Mouse (Mus musculus) midbrain, embryonic 15.5 days (tissue): ENCODE measurements around the gene Adamts17. TPM values are rescaled to one million over a fixed set of nuclear protein-coding genes. Genes with fewer than 3 reads are reported as not detected.

Experiments used
- ATAC-seq: fragments of 200-750 bp; cut with Nextera tagmentation; replicated peaks from 2 replicates; pipeline ENCODE4 v1.8.0; 2017; ENCODE audit warnings: moderate TSS enrichment
- H3K27ac ChIP-seq: fragments of 300-500 bp; sonication (generic); 2 replicates; pipeline ENCODE4 v1.5.1; 2015; ENCODE audit warnings: mild to moderate bottlenecking, inconsistent platforms
- H3K27me3 ChIP-seq: fragments of 300-500 bp; sonication (generic); replicated peaks from 2 replicates; pipeline ENCODE4 v1.6.1; 2015; ENCODE audit warnings: inconsistent platforms
- H3K36me3 ChIP-seq: fragments of 300-500 bp; sonication (generic); replicated peaks from 2 replicates; pipeline ENCODE4 v1.6.1; 2015; ENCODE audit warnings: inconsistent platforms
- H3K4me1 ChIP-seq: fragments of 300-500 bp; sonication (generic); 2 replicates; pipeline ENCODE4 v1.6.1; 2015; ENCODE audit warnings: inconsistent platforms
- H3K4me2 ChIP-seq: fragments of 300-500 bp; sonication (generic); 2 replicates; pipeline ENCODE4 v1.6.1; 2015; ENCODE audit warnings: inconsistent platforms, mild to moderate bottlenecking, moderate library complexity
- H3K4me3 ChIP-seq: fragments of 300-500 bp; sonication (generic); 2 replicates; pipeline ENCODE4 v1.5.1; 2015; ENCODE audit warnings: mild to moderate bottlenecking, inconsistent platforms
- H3K9ac ChIP-seq: fragments of 300-500 bp; sonication (generic); 2 replicates; pipeline ENCODE4 v1.6.1; 2015; ENCODE audit warnings: mild to moderate bottlenecking, inconsistent platforms
- H3K9me3 ChIP-seq: fragments of 300-500 bp; sonication (generic); 2 replicates; pipeline ENCODE4 v1.6.1; 2016; ENCODE audit warnings: inconsistent platforms
- WGBS: fragments of 180-500 bp; shearing (Covaris S2); methylation state at CpG from one replicate; pipeline ENCODE4 v1.1.7; 2015; ENCODE audit warnings: mixed read lengths; 5-methylcytosine and 5-hydroxymethylcytosine counted together
- polyA plus RNA-seq: library from polyadenylated mRNA; unstranded; fragments of >200 nt; fragmentation: Nextera tagmentation; extraction: Ambion mirVana; gene quantifications from 2 replicates; pipeline ENCODE4 v1.2.1, GENCODE M21; 2015

Adamts17 gene
- polyA plus RNA-seq, 1 experiment from 2014 or later: 3.7 TPM

DNA sequence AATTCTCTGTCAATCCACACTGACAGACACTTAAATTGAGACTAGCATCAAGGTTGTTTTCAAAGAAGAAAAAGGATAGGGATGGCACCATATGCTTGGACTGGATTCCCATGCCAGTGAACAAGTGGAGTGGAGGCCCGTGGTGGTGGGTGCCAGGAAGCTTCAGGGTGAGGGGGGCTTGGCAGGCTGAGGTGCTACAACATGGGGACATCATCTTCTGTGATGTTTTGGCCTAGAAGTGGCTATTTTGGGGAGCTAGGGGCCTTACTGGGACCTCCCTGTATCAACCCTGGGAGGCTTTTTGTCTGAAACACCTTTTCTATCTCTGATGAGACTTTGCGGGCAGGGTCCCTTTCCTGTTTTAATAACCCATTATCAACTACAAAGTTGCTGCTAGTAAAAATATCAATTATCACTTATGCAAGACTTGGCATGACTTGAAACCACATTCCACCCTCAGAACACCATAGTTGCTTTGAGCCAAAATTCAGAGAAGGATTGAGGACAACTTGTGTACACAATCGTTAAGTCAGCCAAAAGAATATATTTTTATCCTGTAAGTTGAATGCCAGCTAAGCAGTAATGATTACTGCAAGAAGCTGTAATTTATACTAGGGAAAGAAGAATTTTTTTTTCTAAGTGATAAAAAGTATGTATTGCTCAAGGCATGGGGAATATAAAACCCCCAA is 150.0 kb downstream of the Adamts17 start:
- Histone ChIP-seq H3K4me1 (no peaks in the 10 kb centered on the region), H3K4me2 (no peak overlapping the region), H3K9me3 (no peaks in the 10 kb centered on the region), H3K4me3 (no peak overlapping the region), H3K9ac (no peak overlapping the region), H3K36me3 (no peaks in the 10 kb centered on the region), H3K27me3 (no peaks in the 10 kb centered on the region), H3K27ac (no peak overlapping the region)
- WGBS: 86% methylated on average over 3 of the region's 3 CpGs
- no peak for ATAC-seq

DNA sequence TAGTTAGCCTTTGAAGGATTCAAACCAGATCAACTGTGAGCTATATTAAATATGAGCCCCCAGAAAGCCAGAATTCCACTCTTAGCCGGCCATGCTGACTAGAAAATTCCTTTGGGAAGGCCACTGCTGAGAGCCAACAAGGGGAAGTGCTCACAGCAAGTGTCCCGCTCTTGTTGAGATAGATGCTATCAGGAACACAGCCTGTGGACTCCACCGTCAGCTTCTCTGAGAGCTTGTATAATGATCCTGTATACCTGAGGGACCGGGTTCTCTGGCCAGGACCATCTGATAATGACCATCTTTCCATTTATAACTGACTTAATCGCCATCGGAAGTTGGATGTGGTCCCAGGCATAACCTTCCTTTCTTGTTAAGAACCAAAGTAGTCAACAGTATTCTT is 159.3 kb downstream of the Adamts17 start:
- Histone ChIP-seq H3K27ac (no peak overlapping the region), H3K4me1 (no peaks in the 10 kb centered on the region), H3K4me2 (no peak overlapping the region), H3K4me3 (no peak overlapping the region), H3K9me3 (no peaks in the 10 kb centered on the region), H3K36me3 (no peaks in the 10 kb centered on the region), H3K9ac (no peak overlapping the region), H3K27me3 (no peaks in the 10 kb centered on the region)
- no peak for ATAC-seq
- 87% methylated on average over 6 of the region's 6 CpGs for WGBS

DNA sequence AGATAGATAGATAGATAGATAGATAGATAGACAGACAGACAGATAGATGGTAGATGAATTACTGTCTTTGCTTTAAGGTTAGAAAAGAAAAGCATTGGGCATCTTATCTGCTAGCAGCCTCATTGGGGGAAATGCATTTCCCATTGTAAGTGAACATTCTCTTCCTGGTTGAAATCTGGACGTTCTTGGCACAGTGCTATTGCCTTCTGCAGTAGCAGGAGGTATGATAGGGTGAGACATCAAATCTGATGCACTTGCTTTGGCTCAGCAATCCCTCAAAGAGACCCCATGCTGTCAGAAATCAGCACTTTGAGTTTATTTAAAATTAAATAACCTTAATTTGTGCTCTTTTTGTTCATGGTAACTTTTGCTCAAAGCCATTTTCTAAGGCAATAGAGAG is 164.1 kb downstream of the Adamts17 start:
- H3K9me3 ChIP-seq: no peaks in the 10 kb centered on the region
- H3K4me1 ChIP-seq: no peaks in the 10 kb centered on the region
- ATAC-seq: no peak
- H3K27me3 ChIP-seq: no peaks in the 10 kb centered on the region
- H3K36me3 ChIP-seq: no peaks in the 10 kb centered on the region
- no peak overlapping the region for H3K4me2 ChIP-seq
- no peak overlapping the region for H3K27ac ChIP-seq
- H3K4me3 ChIP-seq: no peak overlapping the region
- no peak overlapping the region for H3K9ac ChIP-seq
- WGBS: 56% methylated on average over 1 of the region's 1 CpGs

DNA sequence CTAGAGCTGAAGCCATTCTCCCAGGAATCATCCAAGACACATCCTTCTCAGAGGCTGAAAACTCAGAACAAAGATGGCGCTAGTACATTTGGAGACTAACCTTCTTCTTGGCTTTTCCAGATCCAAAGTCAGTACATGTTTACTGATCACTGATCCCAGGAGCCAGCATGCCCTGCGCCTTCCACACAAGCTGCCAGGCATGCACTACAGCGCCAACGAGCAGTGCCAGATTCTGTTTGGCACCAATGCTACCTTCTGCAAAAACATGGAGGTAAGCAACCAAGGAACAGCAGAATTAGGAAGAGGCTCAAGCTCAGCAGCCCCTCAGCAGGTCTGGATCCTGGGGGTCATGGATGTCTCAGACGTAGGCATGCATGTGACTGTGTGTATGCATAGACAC is 164.7 kb downstream of the Adamts17 start:
- Histone ChIP-seq H3K27ac (no peak overlapping the region), H3K9ac (no peak overlapping the region), H3K4me3 (no peak overlapping the region), H3K4me2 (no peak overlapping the region), H3K27me3 (no peaks in the 10 kb centered on the region), H3K36me3 (no peaks in the 10 kb centered on the region), H3K4me1 (no peaks in the 10 kb centered on the region), H3K9me3 (no peaks in the 10 kb centered on the region)
- no peak for ATAC-seq
- WGBS: 93% methylated on average over 5 of the region's 5 CpGs

DNA sequence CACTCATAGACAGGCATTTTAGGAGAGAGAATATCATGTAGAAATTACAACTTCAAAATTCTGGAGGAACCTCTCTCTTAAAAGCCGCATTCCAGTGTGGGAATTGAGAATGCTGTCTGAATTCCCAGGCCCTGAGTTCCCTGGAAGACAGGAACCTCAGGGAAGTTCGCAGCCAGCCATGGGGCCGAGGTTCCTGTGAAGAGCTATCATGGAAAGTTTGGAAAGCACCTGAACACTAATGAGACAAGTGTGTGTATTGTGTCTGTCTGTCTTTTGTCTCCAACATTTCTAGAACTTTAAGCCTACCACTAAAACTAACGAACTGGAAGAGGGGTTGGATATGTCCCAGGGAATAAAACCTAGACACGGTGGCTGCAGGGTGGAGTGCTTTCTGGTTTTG is 170.3 kb downstream of the Adamts17 start:
- 88% methylated on average over 5 of the region's 5 CpGs for WGBS
- Histone ChIP-seq H3K36me3 (no peaks in the 10 kb centered on the region), H3K9me3 (no peaks in the 10 kb centered on the region), H3K4me3 (no peak overlapping the region), H3K9ac (no peak overlapping the region), H3K4me1 (no peaks in the 10 kb centered on the region), H3K27ac (no peak overlapping the region), H3K27me3 (no peaks in the 10 kb centered on the region), H3K4me2 (no peak overlapping the region)
- no peak for ATAC-seq

DNA sequence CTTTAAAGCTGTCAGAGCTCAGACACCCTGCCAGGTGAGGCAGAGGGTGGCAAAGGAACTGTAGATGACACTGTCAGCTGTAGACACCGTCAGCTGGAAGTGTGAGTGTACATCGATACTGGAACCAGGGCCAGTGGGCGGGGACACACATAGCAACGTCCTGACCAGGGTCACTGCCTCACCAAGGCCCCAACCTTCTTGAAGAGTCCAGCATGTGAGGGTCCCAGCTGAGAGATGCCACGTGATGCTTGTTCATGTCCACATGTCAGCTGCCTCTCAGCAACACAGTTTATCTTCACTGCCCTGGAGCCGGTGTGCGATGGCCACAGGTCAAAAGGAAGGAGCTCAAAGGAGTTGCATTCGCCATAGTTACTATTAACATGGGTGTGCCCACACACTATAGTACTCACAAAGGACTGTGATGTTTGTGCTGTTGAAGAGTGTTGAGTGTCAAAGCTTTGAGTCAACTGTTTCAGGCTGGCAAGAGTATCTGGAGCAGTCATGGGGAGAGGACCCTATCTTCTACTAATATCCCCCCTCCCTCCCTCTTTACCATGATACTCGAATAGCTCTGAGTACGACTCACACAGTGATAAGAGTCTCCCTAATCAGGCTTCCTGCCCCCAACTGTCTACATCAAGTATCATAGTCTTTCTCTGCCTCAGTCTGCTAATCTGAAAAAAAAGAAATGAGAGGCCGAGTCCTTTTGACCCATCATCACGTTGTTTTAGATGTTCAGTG is 172.6 kb downstream of the Adamts17 start:
- H3K4me1 ChIP-seq: no peaks in the 10 kb centered on the region
- ATAC-seq: no peak

DNA sequence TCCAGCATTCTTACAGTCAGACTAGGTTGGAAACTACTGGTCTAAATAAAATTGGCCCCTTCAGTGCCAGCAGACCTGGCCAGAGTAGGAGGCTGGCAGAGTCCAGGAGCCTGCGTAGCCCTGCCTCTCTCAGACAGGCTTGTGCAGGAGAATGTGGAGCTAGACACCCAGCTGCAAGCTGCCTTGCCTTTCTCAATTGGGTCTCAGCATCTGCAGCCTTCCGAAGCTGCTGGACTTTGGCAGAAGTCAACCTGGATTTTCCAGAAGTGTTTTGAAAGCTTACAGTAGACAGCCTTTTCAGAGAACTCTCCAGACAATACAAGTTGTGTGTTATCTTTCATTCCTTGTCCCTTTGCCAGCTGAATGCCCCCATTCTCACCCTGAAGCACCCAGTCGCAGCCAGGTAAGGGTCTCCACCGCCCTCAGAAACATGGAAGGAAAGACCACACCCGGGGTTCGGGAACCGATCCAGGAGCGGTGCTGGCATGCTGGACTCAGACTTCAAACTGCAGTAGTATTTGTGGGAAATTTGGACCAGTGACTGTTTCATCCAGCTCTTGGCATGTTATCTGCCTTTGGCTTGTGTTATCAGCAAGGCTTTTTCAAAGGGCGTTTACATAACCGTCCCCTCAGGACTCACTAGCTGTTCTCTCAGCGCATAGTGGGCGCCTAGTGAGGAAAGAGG is 173.8 kb downstream of the Adamts17 start:
- H3K9ac ChIP-seq: no peak overlapping the region
- H3K27me3 ChIP-seq: no peaks in the 10 kb centered on the region
- H3K4me2 ChIP-seq: no peak overlapping the region
- ATAC-seq: no peak
- no peaks in the 10 kb centered on the region for H3K4me1 ChIP-seq
- no peaks in the 10 kb centered on the region for H3K9me3 ChIP-seq
- no peak overlapping the region for H3K27ac ChIP-seq
- 92% methylated on average over 12 of the region's 12 CpGs for WGBS
- H3K4me3 ChIP-seq: no peak overlapping the region
- H3K36me3 ChIP-seq: no peaks in the 10 kb centered on the region

More for the DNA sequence above, 172.6 kb downstream of the Adamts17 start:
- no peak overlapping the region for H3K4me2 ChIP-seq
- H3K36me3 ChIP-seq: no peaks in the 10 kb centered on the region
- no peaks in the 10 kb centered on the region for H3K27me3 ChIP-seq
- no peak overlapping the region for H3K9ac ChIP-seq
- H3K9me3 ChIP-seq: no peaks in the 10 kb centered on the region
- WGBS: 88% methylated on average over 12 of the region's 12 CpGs
- no peak overlapping the region for H3K27ac ChIP-seq
- no peak overlapping the region for H3K4me3 ChIP-seq

DNA sequence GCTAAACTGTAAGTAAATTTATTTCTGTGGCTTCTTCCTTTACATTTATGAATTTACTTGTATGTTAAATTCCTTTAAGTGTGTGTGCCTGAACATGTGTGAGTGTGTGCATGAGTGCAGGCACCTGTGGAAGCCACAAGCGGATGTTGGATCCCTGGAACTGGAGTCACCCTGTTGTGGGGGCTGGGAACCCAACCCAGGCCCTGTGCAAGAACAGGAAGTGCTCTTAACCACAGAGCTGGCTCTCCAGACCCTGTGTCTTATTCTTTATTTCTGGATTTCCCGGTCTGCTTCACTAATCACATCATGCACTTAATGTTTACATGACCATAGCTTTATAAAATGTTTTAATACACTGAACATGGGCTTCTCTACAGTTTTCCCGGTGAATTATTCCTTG is 180.4 kb downstream of the Adamts17 start:
- H3K27ac ChIP-seq: no peak overlapping the region
- H3K4me2 ChIP-seq: no peak overlapping the region
- no peak for ATAC-seq
- H3K9me3 ChIP-seq: no peaks in the 10 kb centered on the region
- H3K27me3 ChIP-seq: no peaks in the 10 kb centered on the region
- 88% methylated on average over 3 of the region's 3 CpGs for WGBS
- H3K4me1 ChIP-seq: no peaks in the 10 kb centered on the region
- H3K4me3 ChIP-seq: no peak overlapping the region
- no peaks in the 10 kb centered on the region for H3K36me3 ChIP-seq
- no peak overlapping the region for H3K9ac ChIP-seq

DNA sequence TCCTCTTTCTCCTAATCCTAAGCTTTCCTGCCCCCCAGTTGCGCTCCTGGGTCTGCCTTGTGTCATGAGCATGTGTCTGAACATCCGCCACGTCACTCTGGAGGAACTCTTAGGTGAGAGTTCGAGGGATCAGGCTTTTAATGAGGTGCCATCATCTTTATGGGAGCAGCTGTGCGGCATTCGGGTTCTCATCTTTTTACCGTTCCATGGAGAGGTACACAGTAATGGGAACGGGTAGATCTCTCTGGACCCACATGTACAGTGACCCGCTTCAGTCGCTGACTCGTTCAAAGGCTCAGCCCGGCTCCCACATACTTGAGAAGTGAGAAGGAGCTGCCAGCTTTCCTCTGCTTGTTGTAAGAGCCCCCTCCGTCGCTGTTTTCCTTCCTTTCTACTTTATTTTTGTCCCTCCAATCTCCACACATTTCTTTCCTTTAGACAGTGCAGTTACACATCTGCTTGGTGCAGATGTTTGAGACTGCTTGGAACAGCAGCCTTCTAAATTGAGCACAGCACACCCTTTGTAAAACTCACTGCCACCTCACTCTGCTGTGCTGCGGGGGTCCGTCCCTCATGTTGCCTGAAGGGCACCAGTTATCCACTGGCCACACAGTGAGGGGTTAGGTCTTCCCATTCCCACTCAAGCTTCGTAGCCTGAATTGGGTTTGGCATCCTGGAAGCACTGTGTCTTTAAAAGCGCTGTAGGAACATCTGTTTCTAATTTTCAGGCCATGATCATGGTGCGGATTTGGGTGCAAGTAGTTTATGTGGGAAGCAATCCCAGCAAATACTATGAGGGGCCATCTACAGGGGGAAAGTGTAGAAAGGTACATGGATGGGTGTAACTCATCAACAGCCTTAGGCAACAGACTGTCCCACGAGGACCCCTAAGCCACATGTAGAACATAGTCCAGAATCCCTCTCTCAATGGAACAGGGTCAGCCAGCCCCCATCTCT is 186.9 kb downstream of the Adamts17 start:
- Histone ChIP-seq H3K36me3 (no peaks in the 10 kb centered on the region), H3K4me1 (no peaks in the 10 kb centered on the region), H3K27me3 (no peaks in the 10 kb centered on the region), H3K27ac (no peak overlapping the region), H3K4me3 (no peak overlapping the region), H3K9me3 (no peaks in the 10 kb centered on the region), H3K9ac (no peak overlapping the region), H3K4me2 (no peak overlapping the region)
- 86% methylated on average over 20 of the region's 20 CpGs for WGBS
- ATAC-seq: no peak

DNA sequence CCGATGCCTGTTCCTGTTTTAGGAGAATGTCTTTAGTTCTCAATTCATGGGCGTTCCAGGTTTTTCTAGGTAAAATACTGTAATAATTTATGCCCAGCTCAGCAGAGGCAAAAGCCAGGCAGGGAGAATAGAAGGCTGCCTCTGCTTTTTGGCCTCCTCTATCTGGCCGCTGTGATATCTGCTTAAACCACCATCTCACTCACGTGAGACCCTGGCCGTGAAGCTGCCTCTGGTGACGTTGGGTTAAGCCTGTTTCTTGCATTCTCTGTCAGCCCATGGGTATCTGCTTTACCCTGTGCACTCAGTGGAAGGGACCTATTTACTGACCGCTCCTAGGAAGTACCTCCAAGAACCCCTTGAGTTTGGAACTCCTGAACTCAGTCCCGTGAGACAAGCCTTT is 187.7 kb downstream of the Adamts17 start:
- H3K4me3 ChIP-seq: no peak overlapping the region
- WGBS: 94% methylated on average over 8 of the region's 8 CpGs
- no peak overlapping the region for H3K27ac ChIP-seq
- no peaks in the 10 kb centered on the region for H3K4me1 ChIP-seq
- no peak overlapping the region for H3K9ac ChIP-seq
- no peaks in the 10 kb centered on the region for H3K36me3 ChIP-seq
- no peak overlapping the region for H3K4me2 ChIP-seq
- H3K27me3 ChIP-seq: no peaks in the 10 kb centered on the region
- ATAC-seq: no peak
- H3K9me3 ChIP-seq: no peaks in the 10 kb centered on the region

DNA sequence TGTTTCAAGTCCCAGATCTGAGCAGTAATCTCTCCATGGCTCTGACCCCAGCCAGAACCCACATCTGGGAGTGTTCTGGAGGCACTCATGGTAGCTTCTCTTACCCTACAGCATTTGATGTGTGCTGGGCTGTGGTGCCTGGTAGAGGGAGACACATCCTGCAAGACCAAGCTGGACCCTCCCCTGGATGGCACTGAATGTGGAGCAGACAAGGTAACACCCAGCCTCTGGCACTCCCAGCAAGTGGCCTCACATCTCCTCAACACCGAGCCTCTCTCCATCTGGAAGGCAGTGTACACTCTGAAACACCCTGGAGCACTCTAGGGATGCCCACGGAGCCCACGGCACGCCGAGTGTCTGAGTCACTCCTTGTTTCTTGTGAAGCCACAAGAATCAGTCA is 188.2 kb downstream of the Adamts17 start:
- no peaks in the 10 kb centered on the region for H3K27me3 ChIP-seq
- no peak overlapping the region for H3K4me2 ChIP-seq
- H3K27ac ChIP-seq: no peak overlapping the region
- no peaks in the 10 kb centered on the region for H3K9me3 ChIP-seq
- H3K36me3 ChIP-seq: no peaks in the 10 kb centered on the region
- no peak for ATAC-seq
- H3K9ac ChIP-seq: no peak overlapping the region
- no peaks in the 10 kb centered on the region for H3K4me1 ChIP-seq
- no peak overlapping the region for H3K4me3 ChIP-seq
- 94% methylated on average over 5 of the region's 5 CpGs for WGBS

DNA sequence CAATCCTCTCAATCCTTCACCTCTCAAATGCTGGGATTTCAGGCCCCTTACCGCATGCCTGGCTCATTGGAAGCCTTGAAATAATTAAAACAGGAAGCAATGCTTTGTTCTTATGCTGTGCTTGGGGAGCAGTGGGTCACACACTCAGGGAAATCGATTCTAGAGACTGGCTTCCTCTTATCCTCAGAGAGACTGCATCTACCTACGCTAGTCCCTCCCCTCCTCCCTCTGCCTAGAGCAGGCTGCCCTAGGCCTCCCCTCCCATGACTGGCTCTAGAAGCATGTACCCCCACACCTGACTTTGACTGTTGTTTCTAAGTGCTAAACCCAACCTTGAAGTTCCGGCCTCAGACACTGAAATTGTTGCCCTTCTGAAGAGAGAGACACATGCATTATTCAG is 189.4 kb downstream of the Adamts17 start:
- Histone ChIP-seq H3K9me3 (no peaks in the 10 kb centered on the region), H3K4me1 (no peaks in the 10 kb centered on the region), H3K36me3 (no peaks in the 10 kb centered on the region), H3K27me3 (no peaks in the 10 kb centered on the region), H3K27ac (no peak overlapping the region), H3K4me2 (no peak overlapping the region), H3K4me3 (no peak overlapping the region), H3K9ac (no peak overlapping the region)
- 80% methylated on average over 4 of the region's 4 CpGs for WGBS
- no peak for ATAC-seq
